8 mouse cellular contexts compared by ENCODE assay signal in the genomic region with DNA sequence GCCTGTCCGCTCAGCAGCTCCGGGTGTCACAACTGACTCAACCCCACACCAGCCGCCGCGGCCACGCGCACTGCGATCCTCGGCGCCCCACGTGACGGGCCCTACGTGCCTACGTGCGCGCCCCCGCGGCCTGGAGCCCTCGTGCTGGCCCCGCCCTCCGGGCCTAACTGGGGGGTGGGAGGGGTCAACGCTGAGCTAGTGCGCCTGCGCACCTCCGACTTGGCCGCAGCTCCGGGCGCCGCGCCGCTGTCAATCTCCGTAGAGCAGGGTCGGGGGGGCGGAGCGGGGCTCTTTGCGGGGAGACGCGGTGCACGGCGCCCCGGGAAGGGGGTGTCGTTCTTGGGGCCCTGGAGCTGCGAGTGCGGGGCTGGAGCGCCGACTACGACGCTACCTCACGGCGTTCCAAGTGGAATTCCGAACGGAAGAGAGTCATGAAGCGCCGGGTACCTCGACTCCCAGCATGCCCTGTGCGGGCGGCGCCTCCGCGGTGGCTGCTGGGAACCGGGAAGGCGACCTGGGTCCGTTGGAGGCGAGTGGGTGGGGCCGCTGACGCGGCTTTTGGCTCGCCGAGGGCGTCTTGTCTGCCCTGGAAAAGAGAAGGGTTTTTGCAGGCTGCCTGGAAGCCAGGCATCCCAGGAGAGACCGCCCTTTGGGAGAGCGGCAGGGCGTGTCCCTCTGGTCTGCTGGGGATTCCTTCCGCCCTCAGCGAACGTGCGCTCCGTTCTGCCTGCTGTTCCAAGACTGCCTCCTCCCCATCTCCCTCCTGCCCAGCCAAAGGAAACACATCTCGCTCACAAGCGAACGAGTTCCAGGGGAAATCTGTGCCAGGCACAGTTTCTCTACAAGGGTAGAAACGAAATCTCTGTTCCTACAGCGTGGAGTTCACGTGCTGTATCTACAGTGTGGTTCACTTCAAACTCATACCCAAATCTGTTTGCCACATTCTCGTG. TPM values are rescaled to one million over a fixed set of nuclear protein-coding genes. Genes with fewer than 3 reads are reported as not detected.
DNase-seq lines count a peak whose midpoint lies in the region; ATAC-seq and TF ChIP-seq lines count a peak whose summit lies in the region.

TSS of gene Vapa (minus strand) at position 93 of the 950 bp plus-strand sequence.

- peak within 1 kb of the TSS; percentile 63 for H3K4me2 ChIP-seq in forebrain, postnatal 0 days (ENCODE audit: low read depth)
- H3K4me2 ChIP-seq in lung, embryonic 15.5 days: peak within 1 kb of the TSS; percentile 67

- TF ChIP-seq POLR2A in MEL (IDR thresholded peaks at IDR 0.05; ENCODE audit: control insufficient read depth in 1 of 2, insufficient read depth in 1 of 2, low read depth in 1 of 2, low read length in 2 of 2, poor library complexity in 1 of 2): peak; percentile 75 to 88; a peak in 3 of 4 replicates
- TF ChIP-seq POLR2A in cerebellum, adult 2 months (IDR thresholded peaks at IDR 0.05; ENCODE audit: borderline replicate concordance, insufficient read depth, low read length): peak; percentile 63

- peak; percentile 97 for DNase-seq in MEL (ENCODE audit: low read depth, low spot score)
- peak; percentile 98 to 99 for DNase-seq in cerebellum, adult 2 months
- peak; percentile 99 for DNase-seq in forebrain, postnatal 0 days
- DNase-seq in heart, postnatal 4 days: peak; percentile 99
- peak; percentile 95 to 98 for DNase-seq in layer of hippocampus, adult 8-10 months (ENCODE audit: low spot score in 2 of 2)
- DNase-seq in ovary, adult 18-20 months (ENCODE audit: low spot score): peak; percentile 98
- DNase-seq in thymus, postnatal 0 days (ENCODE audit: low spot score): peak; percentile 99

- no peaks in the 10 kb centered on the region for H3K27me3 ChIP-seq in MEL (ENCODE audit: control insufficient read depth in 1 of 2, insufficient read depth in 2 of 2, low read length in 2 of 2)
- no peaks in the 10 kb centered on the region for H3K27me3 ChIP-seq in cerebellum, adult 2 months (ENCODE audit: control insufficient read depth, insufficient read depth, low read length)
- H3K27me3 ChIP-seq in forebrain, postnatal 0 days (ENCODE audit: insufficient read depth, low read length): no peaks in the 10 kb centered on the region
- H3K27me3 ChIP-seq in lung, embryonic 15.5 days: no peaks in the 10 kb centered on the region

- peak within 1 kb of the TSS; percentile 92 for H3K9ac ChIP-seq in MEL (ENCODE audit: control insufficient read depth, low read depth, low read length, poor library complexity, severe bottlenecking)
- peak within 1 kb of the TSS; percentile 99 for H3K9ac ChIP-seq in forebrain, postnatal 0 days
- peak within 1 kb of the TSS; percentile 97 for H3K9ac ChIP-seq in lung, embryonic 15.5 days

- peak; percentile 93 for ATAC-seq in forebrain, postnatal 0 days
- peak; percentile 93 for ATAC-seq in lung, embryonic 15.5 days (ENCODE audit: borderline replicate concordance, extremely low read depth, low FRiP score, low TSS enrichment)

- H3K4me1 ChIP-seq in MEL (ENCODE audit: control insufficient read depth in 1 of 2, insufficient read depth in 2 of 2, low read length in 2 of 2): peaks cover 13 to 20% of the 10 kb centered on the region in 2 experiments
- H3K4me1 ChIP-seq in cerebellum, adult 2 months (ENCODE audit: control insufficient read depth, insufficient read depth, low read length): peaks cover 4% of the 10 kb centered on the region
- H3K4me1 ChIP-seq in forebrain, postnatal 0 days (ENCODE audit: insufficient read depth): no peaks in the 10 kb centered on the region
- H3K4me1 ChIP-seq in lung, embryonic 15.5 days: peaks cover 30% of the 10 kb centered on the region

- H3K4me3 ChIP-seq in MEL (ENCODE audit: control insufficient read depth in 1 of 2, insufficient read depth in 1 of 2, low read depth in 2 of 2, low read length in 2 of 2): peak within 1 kb of the TSS; percentile 97 to 99
- H3K4me3 ChIP-seq in cerebellum, adult 2 months (replicated peaks; ENCODE audit: insufficient read depth, low read depth, low read length): peak within 1 kb of the TSS; percentile 85
- H3K4me3 ChIP-seq in forebrain, postnatal 0 days (ENCODE audit: low read depth, low read length): peak within 1 kb of the TSS; percentile 96
- peak within 1 kb of the TSS; percentile 89 for H3K4me3 ChIP-seq in lung, embryonic 15.5 days

- H3K27ac ChIP-seq in MEL (ENCODE audit: control insufficient read depth, low read depth, low read length): peak within 1 kb of the TSS; percentile 84
- H3K27ac ChIP-seq in cerebellum, adult 2 months (ENCODE audit: insufficient read depth, low read length): peak within 1 kb of the TSS; percentile 96
- peak within 1 kb of the TSS; percentile 100 for H3K27ac ChIP-seq in forebrain, postnatal 0 days (ENCODE audit: low read depth, low read length)
- H3K27ac ChIP-seq in lung, embryonic 15.5 days: peak within 1 kb of the TSS; percentile 99

- WGBS in cerebellum, adult 2 months: under 1% methylated on average over 84 of the region's 85 CpGs
- WGBS in forebrain, postnatal 0 days: under 1% methylated on average over 80 of the region's 85 CpGs
- under 1% methylated on average over 83 of the region's 85 CpGs for WGBS in lung, embryonic 15.5 days

- no peaks in the 10 kb centered on the region for H3K9me3 ChIP-seq in MEL (replicated peaks; ENCODE audit: insufficient read depth, low read length)
- H3K9me3 ChIP-seq in forebrain, postnatal 0 days (ENCODE audit: low read length): no peaks in the 10 kb centered on the region
- H3K9me3 ChIP-seq in lung, embryonic 15.5 days: no peaks in the 10 kb centered on the region

- TF ChIP-seq RAD21 in MEL (IDR thresholded peaks at IDR 0.05; ENCODE audit: low read depth, low read length): no peak

- peak in 1 of 2 experiments; percentile 49; a peak in 2 of 4 replicates for TF ChIP-seq EP300 in MEL (IDR thresholded peaks at IDR 0.05; ENCODE audit: low read depth in 1 of 2, low read length in 2 of 2)

- peaks cover 37% of the 10 kb centered on the region for H3K79me2 ChIP-seq in MEL (ENCODE audit: control insufficient read depth, insufficient read depth, low read length, poor library complexity)

- H3K36me3 ChIP-seq in MEL (ENCODE audit: control insufficient read depth in 1 of 2, insufficient read depth in 2 of 2, low read length in 2 of 2): peaks cover 6 to 32% of the 10 kb centered on the region in 2 experiments
- no peaks in the 10 kb centered on the region for H3K36me3 ChIP-seq in forebrain, postnatal 0 days (ENCODE audit: insufficient read depth)
- 0 out of 2 replicates have a peak, but pooled peaks cover 4% of the 10 kb centered on the region for H3K36me3 ChIP-seq in lung, embryonic 15.5 days

- TF ChIP-seq CTCF in MEL (IDR thresholded peaks at IDR 0.05 in 2 of 3, conservative IDR thresholded peaks at IDR 0.05 in 1 of 3; ENCODE audit: control insufficient read depth in 1 of 3, insufficient read depth in 1 of 3, low read depth in 2 of 3, low read length in 3 of 3, poor library complexity in 1 of 3, severe bottlenecking in 1 of 3): no peak
- no peak for TF ChIP-seq CTCF in cerebellum, adult 2 months (IDR thresholded peaks at IDR 0.05; ENCODE audit: borderline replicate concordance, insufficient read depth, low read depth, low read length)
- TF ChIP-seq CTCF in forebrain, postnatal 0 days (IDR thresholded peaks at IDR 0.05; ENCODE audit: low read depth): no peak

TF ChIP-seq in MEL, 35 proteins besides CTCF, POLR2A, EP300 and RAD21 (continues in another document):
- TF ChIP-seq BHLHE40 (IDR thresholded peaks at IDR 0.05; ENCODE audit: borderline replicate concordance, low read depth, low read length) (peak; percentile 88), USF1 (IDR thresholded peaks at IDR 0.05; ENCODE audit: low read depth, low read length) (peak; percentile 98), POLR2AphosphoS2 (IDR thresholded peaks at IDR 0.05; ENCODE audit: low read length) (peak; percentile 74; the same call in 1 of the 2 replicates), USF2 (IDR thresholded peaks at IDR 0.05; ENCODE audit: borderline replicate concordance in 1 of 2, insufficient read depth in 1 of 2, low read depth in 1 of 2, low read length in 2 of 2) (peak; percentile 30 to 86; a peak in 3 of 4 replicates), CHD2 (IDR thresholded peaks at IDR 0.05; ENCODE audit: low read length) (no peak), UBTF (IDR thresholded peaks at IDR 0.05; ENCODE audit: borderline replicate concordance, insufficient read depth, low read depth, low read length) (no peak), HCFC1 (IDR thresholded peaks at IDR 0.05; ENCODE audit: low read depth, low read length) (peak; percentile 90), RCOR1 (IDR thresholded peaks at IDR 0.05; ENCODE audit: low read depth, low read length) (peak; percentile 51; the same call in 1 of the 2 replicates), GATA1 (IDR thresholded peaks at IDR 0.05; ENCODE audit: low read depth, low read length) (no peak), E2F4 (IDR thresholded peaks at IDR 0.05; ENCODE audit: borderline replicate concordance, low read depth, low read length) (no peak; the same call in 1 of the 2 replicates), MAFK (IDR thresholded peaks at IDR 0.05; ENCODE audit: borderline replicate concordance, low read depth, low read length) (no peak), ZMIZ1 (IDR thresholded peaks at IDR 0.05; ENCODE audit: low read depth, low read length) (peak; percentile 83), ZKSCAN1 (IDR thresholded peaks at IDR 0.05; ENCODE audit: low read depth, low read length) (no peak), JUND (IDR thresholded peaks at IDR 0.05; ENCODE audit: low read depth, low read length) (no peak), TBP (IDR thresholded peaks at IDR 0.05; ENCODE audit: low read depth, low read length) (peak; percentile 26), GABPA (IDR thresholded peaks at IDR 0.05; ENCODE audit: low read depth, low read length) (peak; percentile 15; the same call in 1 of the 2 replicates), POLR2AphosphoS5 (IDR thresholded peaks at IDR 0.05; ENCODE audit: borderline replicate concordance, low read depth, low read length) (no peak), MYC (IDR thresholded peaks at IDR 0.05; ENCODE audit: low read depth, low read length) (0 out of 2 replicates have a peak, but pooled peaks have one; percentile 30), MAX (IDR thresholded peaks at IDR 0.05; ENCODE audit: low read length) (peak; percentile 89)

RNA-seq across cellular contexts. Expression of gene Vapa, which starts in this region (rescaled TPM):
- 56.7 and 60.2 TPM in 2 replicates for total RNA-seq in MEL (2012; rRNA removed)
- 100 to 1,000 TPM in 1 of 2 experiments, 10 to 100 TPM in 1; 85.3 to 507 TPM for polyA plus RNA-seq in MEL (2012; ENCODE audit: insufficient read depth in 1 of 2, insufficient read length in 2 of 2, low read depth in 1 of 2, low replicate concordance in 2 of 2, missing spikeins in 1 of 2)
- polyA plus RNA-seq in cerebellum, adult 2 months (2012; rRNA removed): 82.3 and 89.7 TPM in 2 replicates
- total RNA-seq in forebrain, postnatal 0 days (2014; rRNA removed): 114 and 144 TPM in 2 replicates
- polyA plus RNA-seq in forebrain, postnatal 0 days (2015; fragmentation: Nextera tagmentation; extraction: Ambion mirVana): 320 and 327 TPM in 2 replicates
- total RNA-seq in heart, postnatal 4 days (2021): 100 to 1,000 TPM; 109 to 111 TPM
- 100 to 1,000 TPM; 115 to 138 (median 124) TPM for total RNA-seq in layer of hippocampus, adult 8-10 months (2022)
- polyA plus RNA-seq in lung, embryonic 15.5 days (2015; fragmentation: Nextera tagmentation; extraction: Ambion mirVana): 191 and 196 TPM in 2 replicates
- 199 and 209 TPM in 2 replicates for polyA plus RNA-seq in thymus, postnatal 0 days (2015; fragmentation: Nextera tagmentation; extraction: Ambion mirVana)

Comparison
In these comparisons a context has a peak if more than half of its experiments do, and no peak if none do; other contexts are left out.
1. Peak in every context shown above with its lines: DNase-seq, ATAC-seq, H3K4me3 ChIP-seq and H3K27ac ChIP-seq.